In genomic region chr7:141219558-141220099, GRCm38 (mm10) we compare ENCODE assay signal across 1 mouse cellular context.
TF ChIP-seq lines count a peak whose summit lies in the region.

No protein-coding gene starts in this region.

TF ChIP-seq in myocyte, 11 proteins besides CTCF, POLR2A, EP300 and RAD21 (continued from another document):
- TF ChIP-seq TCF12 (IDR thresholded peaks at IDR 0.05; ENCODE audit: insufficient read depth, poor library complexity, severe bottlenecking) (no peak), USF1 (IDR thresholded peaks at IDR 0.05; ENCODE audit: low read depth) (no peak), MYOG (IDR thresholded peaks at IDR 0.05; ENCODE audit: control insufficient read depth in 1 of 3, insufficient read depth in 1 of 3, insufficient read length in 2 of 3, low read depth in 2 of 3) (no peak), MAX (IDR thresholded peaks at IDR 0.05; ENCODE audit: low read depth) (no peak), SRF (IDR thresholded peaks at IDR 0.05; ENCODE audit: control insufficient read depth, insufficient read length, low read depth) (no peak), POLR2AphosphoS2 (IDR thresholded peaks at IDR 0.05; ENCODE audit: insufficient read length, low read depth) (no peak), CEBPB (IDR thresholded peaks at IDR 0.05; ENCODE audit: insufficient read depth, poor library complexity, severe bottlenecking) (no peak), MYOD1 (IDR thresholded peaks at IDR 0.05; ENCODE audit: control insufficient read depth in 1 of 3, insufficient read length in 2 of 3, low read depth in 2 of 3) (no peak), E2F4 (IDR thresholded peaks at IDR 0.05; ENCODE audit: insufficient read depth) (no peak), REST (IDR thresholded peaks at IDR 0.05; ENCODE audit: insufficient read depth, insufficient read length) (no peak)
